Mouse (Mus musculus): ENCODE results near the gene Pusl1. TPM values are rescaled to one million over a fixed set of nuclear protein-coding genes. Genes with fewer than 3 reads are reported as not detected.

Pusl1 gene
- 67.3 and 77.5 TPM in 2 replicates for polyA plus RNA-seq (2012; rRNA removed)

DNA sequence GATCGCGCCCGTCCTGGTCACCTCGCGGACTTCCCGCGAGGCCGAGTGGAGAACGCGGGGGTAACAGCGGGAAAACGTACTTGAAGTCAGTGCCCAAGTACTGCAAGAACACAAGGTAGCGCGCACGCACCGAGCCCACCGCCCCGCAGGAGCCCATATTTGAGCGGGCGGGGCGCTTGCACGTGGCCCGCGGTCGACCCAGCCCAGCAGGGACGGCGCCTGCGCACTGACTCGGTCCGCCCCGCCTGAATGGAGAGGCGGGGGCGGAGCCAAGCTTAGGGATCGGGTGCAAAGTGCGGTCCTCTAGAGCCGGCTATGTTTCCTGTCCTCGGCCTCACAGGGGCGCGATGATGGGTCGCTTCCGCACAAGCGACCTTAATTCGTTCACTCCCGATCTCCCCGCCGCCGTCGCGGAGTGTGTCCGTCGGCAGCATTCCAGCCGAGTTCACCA, at the start of gene Pusl1, which contains the start of gene Acap3:
Gene Pusl1 (minus strand): TSS at position 231 of the 451 bp plus-strand sequence.
Gene Acap3 (plus strand): TSS at position 272 of the 451 bp plus-strand sequence.

DNA sequence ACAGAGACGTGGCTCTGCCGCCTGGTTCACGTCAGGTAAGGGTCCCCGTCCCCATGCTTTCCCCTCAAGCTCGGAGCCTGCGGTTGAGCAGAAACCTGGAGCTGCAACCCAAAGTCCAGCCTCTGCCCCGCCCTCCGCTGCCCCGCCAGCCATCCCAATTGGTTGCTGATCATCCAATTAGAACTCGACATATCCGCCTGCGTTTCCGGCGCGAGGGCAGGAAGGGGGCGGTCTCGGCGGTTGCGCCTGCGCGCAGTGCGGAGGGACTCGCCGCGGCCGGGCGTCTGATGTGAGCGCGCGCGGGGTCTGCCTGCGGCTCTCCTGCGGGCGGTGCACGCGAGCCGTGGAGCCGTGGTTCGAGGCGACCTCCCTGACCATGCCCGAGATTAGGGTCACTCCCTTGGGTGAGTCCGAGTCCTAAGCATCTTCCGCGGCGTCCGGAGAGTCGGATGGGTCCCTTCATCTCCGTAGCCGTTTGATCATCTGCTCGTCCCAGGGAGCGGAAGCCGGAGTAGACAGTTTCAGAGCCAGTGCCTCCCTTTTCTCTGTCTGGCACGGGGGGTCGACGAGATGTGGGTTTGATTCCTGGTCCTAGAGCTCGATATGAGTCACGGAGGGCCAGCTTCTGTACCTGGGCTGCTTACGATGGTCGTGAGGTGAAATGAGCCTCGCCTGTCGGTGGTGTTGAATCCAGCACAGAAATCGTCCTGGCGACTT, 22.1 kb downstream of the Pusl1 start, which contains the start of the genes Cptp and Ints11:
Gene Cptp (minus strand): TSS at position 124 of the 717 bp plus-strand sequence.
Gene Ints11 (plus strand): TSS at position 230 of the 717 bp plus-strand sequence.

DNA sequence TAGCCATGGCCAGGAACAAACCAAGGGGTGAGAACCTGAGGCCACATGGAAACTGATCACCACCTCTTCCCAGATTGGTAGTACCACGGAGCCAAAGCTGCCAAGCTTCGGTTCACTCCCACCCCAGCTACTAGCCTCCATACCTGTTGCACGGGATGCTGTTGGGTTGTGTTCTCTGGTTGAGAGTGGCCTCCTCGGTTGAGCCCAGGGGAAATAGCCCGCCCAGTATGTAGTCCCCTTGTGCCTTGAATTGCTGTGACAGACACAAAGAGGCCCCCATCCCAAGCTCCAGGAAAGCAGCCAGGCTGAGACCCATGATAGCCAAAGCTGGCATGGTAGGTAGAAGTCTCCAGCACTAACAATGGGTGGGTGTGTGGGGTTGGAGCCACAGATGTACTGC, 28.6 kb downstream of the Pusl1 start, which contains the start of gene Tas1r3:
Gene Tas1r3 (minus strand): TSS at position 362 of the 400 bp plus-strand sequence.

DNA sequence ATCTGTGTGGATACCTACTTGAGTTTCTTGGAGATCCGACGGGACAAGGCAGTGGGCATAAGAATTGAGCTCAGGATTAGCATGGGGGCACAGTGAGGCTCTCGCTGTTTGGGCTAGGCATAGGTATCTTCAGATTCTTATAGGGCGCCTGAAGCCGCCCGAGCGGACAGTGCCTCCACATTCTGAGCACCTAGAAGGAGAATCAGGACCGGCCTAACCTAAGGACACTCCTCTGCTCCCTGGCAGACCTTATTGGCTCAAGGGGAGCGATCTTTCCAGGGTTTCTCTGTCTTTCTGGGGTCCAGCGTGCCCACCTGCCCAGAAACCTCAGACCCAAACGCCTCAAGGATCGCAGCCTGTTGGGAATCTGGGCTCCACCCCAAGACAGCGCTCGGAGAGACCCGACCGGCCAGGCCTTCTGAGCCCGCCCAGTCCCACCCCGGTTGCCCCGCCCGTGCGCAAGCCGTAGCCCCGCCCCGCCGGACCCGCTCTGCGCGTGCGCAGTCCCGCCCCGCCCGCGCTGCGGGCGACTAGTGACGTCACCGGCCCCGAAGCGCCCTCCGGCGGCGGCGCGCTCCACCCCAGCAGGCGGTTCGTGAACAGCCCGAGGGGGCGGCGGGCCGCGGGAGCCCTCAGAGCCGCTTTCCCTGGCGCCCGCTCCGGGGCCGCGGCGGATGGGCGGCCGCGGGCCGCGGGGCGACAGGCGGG, 44.6 kb downstream of the Pusl1 start, which contains the start of gene Dvl1:
Gene Dvl1 (plus strand): TSS at position 532 of the 708 bp plus-strand sequence.

DNA sequence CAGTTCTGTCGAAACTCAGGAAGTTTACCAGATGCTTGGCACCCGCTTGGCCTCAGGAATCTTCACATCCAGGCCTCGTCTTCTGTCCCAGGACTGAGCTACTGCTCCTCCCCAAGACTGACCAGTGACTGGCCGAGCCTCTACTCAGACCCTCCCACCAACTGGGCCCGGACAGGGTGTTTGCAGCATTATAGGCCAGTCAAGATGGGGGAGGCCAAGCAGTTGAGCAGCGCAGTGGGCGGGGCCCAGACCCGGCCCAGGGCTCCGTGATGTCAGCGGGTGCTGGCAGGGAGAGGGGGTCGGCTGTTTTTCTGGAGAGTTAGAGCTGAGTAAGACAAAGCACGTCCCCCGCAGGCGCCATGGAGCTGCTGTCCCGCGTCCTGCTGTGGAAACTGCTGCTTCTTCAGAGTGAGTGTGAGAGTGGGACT, 52.1 kb downstream of the Pusl1 start, which contains the start of gene Mxra8:
Gene Mxra8 (plus strand): TSS at position 198 of the 428 bp plus-strand sequence.

Other genes starting within 250 kb of the Pusl1 start
- not detected in 2 replicates for gene Gm10563, start 246.4 kb downstream of the Pusl1 start, polyA plus RNA-seq (2012; rRNA removed)
- 43.5 and 50.1 TPM in 2 replicates for gene Mmp23, start 238.4 kb downstream of the Pusl1 start, polyA plus RNA-seq (2012; rRNA removed)
- 76.0 and 94.4 TPM in 2 replicates for gene Mib2, start 222.6 kb downstream of the Pusl1 start, polyA plus RNA-seq (2012; rRNA removed)
- gene Fndc10, start 197.4 kb downstream of the Pusl1 start, polyA plus RNA-seq (2012; rRNA removed) = 12.5 and 15.8 TPM in 2 replicates
- 161 and 190 TPM in 2 replicates for gene Ssu72, start 187.0 kb downstream of the Pusl1 start, polyA plus RNA-seq (2012; rRNA removed)
- gene Tmem240, start 157.0 kb downstream of the Pusl1 start, polyA plus RNA-seq (2012; rRNA removed) = 1.1 and 1.6 TPM in 2 replicates
- gene Atad3a, start 130.7 kb downstream of the Pusl1 start, polyA plus RNA-seq (2012; rRNA removed) = 91.7 and 122 TPM in 2 replicates
- 17.4 and 17.5 TPM in 2 replicates for gene Vwa1, start 117.1 kb downstream of the Pusl1 start, polyA plus RNA-seq (2012; rRNA removed)
- 0.35 and 0.52 TPM in 2 replicates for gene Tmem88b, start 105.9 kb downstream of the Pusl1 start, polyA plus RNA-seq (2012; rRNA removed)
- not detected in 2 replicates for gene Ankrd65, start 101.3 kb downstream of the Pusl1 start, polyA plus RNA-seq (2012; rRNA removed)
- 46.5 and 51.8 TPM in 2 replicates for gene Mrpl20, start 88.9 kb downstream of the Pusl1 start, polyA plus RNA-seq (2012; rRNA removed)
- gene Ccnl2, start 79.3 kb downstream of the Pusl1 start, polyA plus RNA-seq (2012; rRNA removed) = 67.5 and 73.1 TPM in 2 replicates
- gene Aurkaip1, start 60.5 kb downstream of the Pusl1 start, polyA plus RNA-seq (2012; rRNA removed) = 156 and 218 TPM in 2 replicates
- gene Mxra8, start 52.1 kb downstream of the Pusl1 start, polyA plus RNA-seq (2012; rRNA removed) = 198 and 240 TPM in 2 replicates
- 158 and 173 TPM in 2 replicates for gene Dvl1, start 44.4 kb downstream of the Pusl1 start, polyA plus RNA-seq (2012; rRNA removed)
- gene Tas1r3, start 28.4 kb downstream of the Pusl1 start, polyA plus RNA-seq (2012; rRNA removed) = 2.1 and 2.5 TPM in 2 replicates
- gene Cptp, start 22.3 kb downstream of the Pusl1 start, polyA plus RNA-seq (2012; rRNA removed) = 42.9 and 61.8 TPM in 2 replicates
- gene Ints11, start 22.2 kb downstream of the Pusl1 start, polyA plus RNA-seq (2012; rRNA removed) = 31.6 and 35.5 TPM in 2 replicates
- gene Acap3, start within 50 bp of the Pusl1 start, polyA plus RNA-seq (2012; rRNA removed) = 33.5 and 33.9 TPM in 2 replicates
- 117 and 241 TPM in 2 replicates for gene Ube2j2, start 52.0 kb upstream of the Pusl1 start, polyA plus RNA-seq (2012; rRNA removed)
- gene C1qtnf12, start 70.5 kb upstream of the Pusl1 start, polyA plus RNA-seq (2012; rRNA removed) = 17.3 and 30.6 TPM in 2 replicates
- gene B3galt6, start 100.9 kb upstream of the Pusl1 start, polyA plus RNA-seq (2012; rRNA removed) = 9.6 and 10.5 TPM in 2 replicates
- gene Sdf4, start 101.1 kb upstream of the Pusl1 start, polyA plus RNA-seq (2012; rRNA removed) = 61.7 and 70.0 TPM in 2 replicates
- 5.3 and 6.2 TPM in 2 replicates for gene Tnfrsf4, start 122.1 kb upstream of the Pusl1 start, polyA plus RNA-seq (2012; rRNA removed)
- gene Tnfrsf18, start 134.4 kb upstream of the Pusl1 start, polyA plus RNA-seq (2012; rRNA removed) = 5.0 and 6.4 TPM in 2 replicates
- gene Ttll10, start 167.6 kb upstream of the Pusl1 start, polyA plus RNA-seq (2012; rRNA removed) = 27.0 and 29.4 TPM in 2 replicates
- 14.3 and 19.4 TPM in 2 replicates for gene 9430015G10Rik, start 218.2 kb upstream of the Pusl1 start, polyA plus RNA-seq (2012; rRNA removed)
- gene Rnf223, start 238.7 kb upstream of the Pusl1 start, polyA plus RNA-seq (2012; rRNA removed) = 0.47 and 0.79 TPM in 2 replicates

Data from colon, adult 2 months (tissue).